Mouse (Mus musculus) thymus, adult 2 months (tissue): ENCODE results near the gene Hoxb8. TPM values are rescaled to one million over a fixed set of nuclear protein-coding genes. Genes with fewer than 3 reads are reported as not detected.
A peak's percentile ranks its signal among the peaks of the same experiment; 100 is the strongest.

ENCODE experiments used
- DNase-seq: peaks from one replicate; pipeline ENCODE4 v3.0.0; 2021
- H3K27ac ChIP-seq: fragments of 200-500 bp; 2 replicates; pipeline ENCODE4 v1.5.1; 2012; ENCODE audit warnings: low read length, control low read depth; ENCODE audit not compliant: control insufficient read depth, insufficient read depth
- H3K27me3 ChIP-seq: fragments of 200-500 bp; 2 replicates; pipeline ENCODE4 v1.6.1; 2012; ENCODE audit warnings: mild to moderate bottlenecking, low read length, moderate library complexity, mixed read lengths; ENCODE audit not compliant: control insufficient read depth, insufficient read depth
- H3K36me3 ChIP-seq: fragments of 200-500 bp; 2 replicates; pipeline ENCODE4 v1.6.1; 2012; ENCODE audit warnings: mild to moderate bottlenecking, low read length, moderate library complexity; ENCODE audit not compliant: control insufficient read depth, insufficient read depth
- H3K4me1 ChIP-seq: fragments of 200-500 bp; replicated peaks from 2 replicates; pipeline ENCODE4 v1.6.1; 2012; ENCODE audit warnings: low read length; ENCODE audit not compliant: control insufficient read depth, insufficient read depth
- H3K4me3 ChIP-seq: fragments of 200-500 bp; 2 replicates; pipeline ENCODE4 v1.5.1; 2012; ENCODE audit warnings: mild to moderate bottlenecking, low read length, control low read depth, moderate library complexity; ENCODE audit not compliant: control insufficient read depth, insufficient read depth
- CTCF ChIP-seq: fragments of 200-500 bp; IDR thresholded peaks from 2 replicates; pipeline ENCODE4 v1.5.1; 2012; ENCODE audit warnings: mild to moderate bottlenecking, control low read depth, low read length, moderate library complexity, borderline replicate concordance; ENCODE audit not compliant: control insufficient read depth, poor library complexity, insufficient read depth; ENCODE audit errors: extremely low read depth
- POLR2A ChIP-seq: fragments of 200-500 bp; IDR thresholded peaks from 2 replicates; pipeline ENCODE4 v1.6.1; 2012; ENCODE audit warnings: mild to moderate bottlenecking, low read length, control low read depth, moderate library complexity; ENCODE audit not compliant: control insufficient read depth, poor library complexity, insufficient read depth; ENCODE audit errors: extremely low read depth
- WGBS: fragments of 180-500 bp; shearing (Covaris S2); methylation state at CpG from one replicate; pipeline ENCODE4 v1.1.7; 2018; 5-methylcytosine and 5-hydroxymethylcytosine counted together
- polyA plus RNA-seq: library from polyadenylated mRNA; depleted of rRNA; stranded (reverse); fragments of >200 nt; gene quantifications from 2 replicates; pipeline ENCODE4 v1.2.3, GENCODE M21; 2012

Hoxb8 gene
- polyA plus RNA-seq, 1 experiment, result 0.20 TPM

GRCm38 (mm10) chr11:96261323-96261890 lies 20.3 kb upstream of the Hoxb8 start:
- Histone ChIP-seq H3K4me1 (no peaks in the 10 kb centered on the region), H3K27me3 (peaks cover 19% of the 10 kb centered on the region; the same call in 1 of the 2 replicates), H3K4me3 (no peak overlapping the region), H3K27ac (no peak overlapping the region), H3K36me3 (no peaks in the 10 kb centered on the region)
- DNase-seq, result peak; percentile 65
- TF ChIP-seq CTCF, result peak; percentile 77; the same call in 1 of the 2 replicates
- no peak for TF ChIP-seq POLR2A
- 11% methylated on average over 24 of the region's 24 CpGs for WGBS

GRCm38 (mm10) chr11:96262262-96262830 lies 19.4 kb upstream of the Hoxb8 start:
- 55% methylated on average over 6 of the region's 6 CpGs for WGBS
- H3K27me3 ChIP-seq, result peaks cover 12% of the 10 kb centered on the region; the same call in 1 of the 2 replicates

GRCm38 (mm10) chr11:96263636-96264389 lies 17.9 kb upstream of the Hoxb8 start:
- no peak overlapping the region for H3K27ac ChIP-seq
- H3K4me3 ChIP-seq, result no peak overlapping the region
- no peaks in the 10 kb centered on the region for H3K4me1 ChIP-seq
- DNase-seq, result no peak
- H3K36me3 ChIP-seq, result no peaks in the 10 kb centered on the region
- H3K27me3 ChIP-seq, result peaks cover 21% of the 10 kb centered on the region
- no peak for TF ChIP-seq POLR2A
- TF ChIP-seq CTCF, result no peak
- WGBS, result 38% methylated on average over 33 of the region's 33 CpGs

More at GRCm38 (mm10) chr11:96262262-96262830, 19.4 kb upstream of the Hoxb8 start:
- DNase-seq, result no peak
- Histone ChIP-seq H3K4me3 (no peak overlapping the region), H3K36me3 (no peaks in the 10 kb centered on the region), H3K27ac (no peak overlapping the region), H3K4me1 (no peaks in the 10 kb centered on the region)
- TF ChIP-seq POLR2A (no peak), CTCF (no peak)

GRCm38 (mm10) chr11:96264390-96265020 lies 17.2 kb upstream of the Hoxb8 start:
- H3K4me3 ChIP-seq, result no peak overlapping the region
- 75% methylated on average over 8 of the region's 8 CpGs for WGBS
- no peaks in the 10 kb centered on the region for H3K36me3 ChIP-seq
- H3K27me3 ChIP-seq, result peaks cover 28% of the 10 kb centered on the region
- no peak overlapping the region for H3K27ac ChIP-seq
- TF ChIP-seq CTCF, result no peak
- TF ChIP-seq POLR2A, result no peak
- DNase-seq, result no peak
- no peaks in the 10 kb centered on the region for H3K4me1 ChIP-seq

GRCm38 (mm10) chr11:96265954-96266353 lies 15.8 kb upstream of the Hoxb8 start:
- Histone ChIP-seq H3K27me3 (peaks cover 40% of the 10 kb centered on the region), H3K36me3 (no peaks in the 10 kb centered on the region), H3K27ac (no peak overlapping the region), H3K4me3 (no peak overlapping the region), H3K4me1 (no peaks in the 10 kb centered on the region; the same call in 1 of the 2 replicates)
- 48% methylated on average over 7 of the region's 7 CpGs for WGBS
- no peak for DNase-seq
- no peak for TF ChIP-seq CTCF
- TF ChIP-seq POLR2A, result no peak
